Comparison of ENCODE assay signal across 8 mouse cellular contexts in the genomic region with DNA sequence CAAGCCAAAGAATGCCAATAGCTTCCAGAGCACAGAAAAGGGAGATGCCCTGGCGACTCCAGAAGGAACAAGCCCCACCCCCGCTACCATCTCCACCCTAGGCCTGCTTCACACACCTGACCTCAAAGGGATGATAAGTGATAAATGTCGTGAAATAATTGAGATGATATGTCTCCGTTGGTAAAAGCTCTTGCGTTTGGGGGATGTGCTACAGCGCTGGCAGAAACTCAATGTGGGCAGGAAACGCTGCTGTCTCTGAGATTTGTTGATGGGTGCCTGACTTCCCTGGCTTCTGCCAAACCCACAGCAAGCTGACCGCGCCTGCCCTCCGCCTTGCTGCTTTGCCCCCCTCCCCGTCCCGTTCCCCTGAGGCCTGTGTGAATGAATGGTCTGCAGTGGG. TPM values are rescaled to one million over a fixed set of nuclear protein-coding genes. Genes with fewer than 3 reads are reported as not detected.
DNase-seq lines count a peak whose midpoint lies in the region; ATAC-seq lines count a peak whose summit lies in the region.

No protein-coding gene starts in this region.

- no peak overlapping the region for H3K9ac ChIP-seq in limb, embryonic 13.5 days

- no peak overlapping the region for H3K4me3 ChIP-seq in heart, embryonic 10.5 days
- H3K4me3 ChIP-seq in limb, embryonic 13.5 days: no peak overlapping the region

- 0 out of 2 replicates have a peak overlapping the region, but pooled peaks have one; percentile 25 for H3K4me2 ChIP-seq in limb, embryonic 13.5 days (replicated peaks)

- no peaks in the 10 kb centered on the region for H3K9me3 ChIP-seq in heart, embryonic 10.5 days
- H3K9me3 ChIP-seq in limb, embryonic 13.5 days: no peaks in the 10 kb centered on the region

- H3K4me1 ChIP-seq in heart, embryonic 10.5 days: peaks cover 60% of the 10 kb centered on the region
- peaks cover 40% of the 10 kb centered on the region for H3K4me1 ChIP-seq in limb, embryonic 13.5 days

- ATAC-seq in limb, embryonic 13.5 days (ENCODE audit: low FRiP score, low read depth): no peak

- H3K27me3 ChIP-seq in heart, embryonic 10.5 days (ENCODE audit: insufficient read depth, poor library complexity, severe bottlenecking): no peaks in the 10 kb centered on the region
- no peaks in the 10 kb centered on the region for H3K27me3 ChIP-seq in limb, embryonic 13.5 days

- peak; percentile 24 for DNase-seq in cerebellum, adult 9-11 months
- no peak for DNase-seq in cerebellum, adult 18-20 months
- DNase-seq in 416B (ENCODE audit: low read depth): peak; percentile 84
- DNase-seq in heart, embryonic 10.5 days (ENCODE audit: low spot score): no peak
- DNase-seq in right cerebral cortex, adult 2 months (ENCODE audit: low spot score in 2 of 2): no peak
- DNase-seq in layer of hippocampus, postnatal 14 days (ENCODE audit: low spot score in 2 of 2): no peak
- DNase-seq in spleen, adult 18-20 months: no peak

- 53% methylated on average over 12 of the region's 12 CpGs for WGBS in heart, embryonic 10.5 days
- 49% methylated on average over 12 of the region's 12 CpGs for WGBS in limb, embryonic 13.5 days

- peak overlapping the region; percentile 17; the same call in 1 of the 2 replicates for H3K27ac ChIP-seq in heart, embryonic 10.5 days
- H3K27ac ChIP-seq in limb, embryonic 13.5 days: no peak overlapping the region

- peaks cover 43% of the 10 kb centered on the region for H3K36me3 ChIP-seq in heart, embryonic 10.5 days
- peaks cover 27% of the 10 kb centered on the region for H3K36me3 ChIP-seq in limb, embryonic 13.5 days

RNA-seq across cellular contexts. Expression of a gene that starts 6.8 kb away (rescaled TPM):
- 53.7 and 85.6 TPM in 2 replicates for polyA plus RNA-seq in heart, embryonic 10.5 days (2016; fragmentation: Nextera tagmentation; extraction: Ambion mirVana)
- polyA plus RNA-seq in limb, embryonic 13.5 days (2015; fragmentation: Nextera tagmentation; extraction: Ambion mirVana): 48.1 and 49.6 TPM in 2 replicates
- 10 to 100 TPM; 82.4 to 87.0 TPM for total RNA-seq in layer of hippocampus, postnatal 14 days (2021)

RNA-seq across cellular contexts. Expression of a gene that starts 44.0 kb away (rescaled TPM):
- 44.7 and 56.1 TPM in 2 replicates for polyA plus RNA-seq in heart, embryonic 10.5 days (2016; fragmentation: Nextera tagmentation; extraction: Ambion mirVana)
- polyA plus RNA-seq in limb, embryonic 13.5 days (2015; fragmentation: Nextera tagmentation; extraction: Ambion mirVana): 29.9 and 31.5 TPM in 2 replicates
- 100 to 1,000 TPM; 126 to 142 TPM for total RNA-seq in layer of hippocampus, postnatal 14 days (2021)

Comparison
In these comparisons a context has a peak if more than half of its experiments do, and no peak if none do; other contexts are left out.
1. DNase-seq: peak in cerebellum, adult 9-11 months (single experiment) and 416B (single experiment); none in cerebellum, adult 18-20 months (0 of 2), heart, embryonic 10.5 days (single experiment), right cerebral cortex, adult 2 months (0 of 2), layer of hippocampus, postnatal 14 days (0 of 2) and spleen, adult 18-20 months (0 of 2).